Mouse (Mus musculus) liver, embryonic 11.5 days (tissue): ENCODE results near the gene Gm20696. TPM values are rescaled to one million over a fixed set of nuclear protein-coding genes. Genes with fewer than 3 reads are reported as not detected.

Source experiments
- ATAC-seq: fragments of 200-750 bp; cut with Nextera tagmentation; replicated peaks from 2 replicates; pipeline ENCODE4 v1.8.0; 2017; ENCODE audit warnings: moderate number of reproducible peaks, mild to moderate bottlenecking, moderate TSS enrichment, moderate library complexity; ENCODE audit not compliant: low FRiP score
- DNase-seq: peaks from one replicate; pipeline ENCODE4 v3.0.0-alpha.2; 2017; ENCODE audit warnings: low spot score
- H3K27ac ChIP-seq: fragments of 300-500 bp; sonication (generic); 2 replicates; pipeline ENCODE4 v1.5.1; 2014; ENCODE audit warnings: mild to moderate bottlenecking, low read depth, low read length, control low read depth
- H3K27me3 ChIP-seq: fragments of 300-500 bp; sonication (generic); replicated peaks from 2 replicates; pipeline ENCODE4 v1.6.1; 2014; ENCODE audit warnings: low read length, mixed read lengths; ENCODE audit not compliant: control insufficient read depth, insufficient read depth
- H3K36me3 ChIP-seq: fragments of 300-500 bp; sonication (generic); 2 replicates; pipeline ENCODE4 v1.6.1; 2014; ENCODE audit warnings: mild to moderate bottlenecking, low read length, moderate library complexity, mixed read lengths; ENCODE audit not compliant: control insufficient read depth, insufficient read depth
- H3K4me1 ChIP-seq: fragments of 300-500 bp; sonication (generic); replicated peaks from 2 replicates; pipeline ENCODE4 v1.6.1; 2014; ENCODE audit warnings: low read length, mixed read lengths; ENCODE audit not compliant: control insufficient read depth, insufficient read depth
- H3K4me2 ChIP-seq: fragments of 300-500 bp; sonication (generic); 2 replicates; pipeline ENCODE4 v1.6.1; 2014; ENCODE audit warnings: mild to moderate bottlenecking, control low read depth, moderate library complexity
- H3K4me3 ChIP-seq: fragments of 300-500 bp; sonication (generic); 2 replicates; pipeline ENCODE4 v1.5.1; 2014; ENCODE audit warnings: low read depth, low read length, control low read depth
- H3K9ac ChIP-seq: fragments of 300-500 bp; sonication (generic); 2 replicates; pipeline ENCODE4 v1.6.1; 2014; ENCODE audit warnings: low read depth, low read length, control low read depth
- H3K9me3 ChIP-seq: fragments of 300-500 bp; sonication (generic); 2 replicates; pipeline ENCODE4 v1.6.1; 2016; ENCODE audit warnings: low read length, inconsistent platforms, mixed read lengths; ENCODE audit not compliant: control insufficient read depth
- WGBS: fragments of 180-500 bp; shearing (Covaris S2); extraction: QIAGEN DNeasy Blood & Tissue Kit; methylation state at CpG from one replicate; pipeline ENCODE4 v1.1.7; 2014; 5-methylcytosine and 5-hydroxymethylcytosine counted together
- microRNA-seq: library from miRNA; unstranded; fragments of <30 nt; microRNA quantifications from one replicate; pipeline ENCODE4, GENCODE M21; 2017; ENCODE audit warnings: borderline number of aligned reads
- polyA plus RNA-seq: library from polyadenylated mRNA; unstranded; fragments of >200 nt; fragmentation: Nextera tagmentation; extraction: Ambion mirVana; gene quantifications from 2 replicates; pipeline ENCODE4 v1.2.1, GENCODE M21; 2014

The Gm20696 gene
- polyA plus RNA-seq, 1 experiment from 2014 or later = 2.4 TPM

- WGBS = 76% methylated on average over 7 of the region's 7 CpGs
- Histone ChIP-seq H3K4me1 (peaks cover 24% of the 10 kb centered on the region), H3K9me3 (no peaks in the 10 kb centered on the region), H3K9ac (no peak overlapping the region), H3K4me2 (no peak overlapping the region), H3K36me3 (no peaks in the 10 kb centered on the region), H3K27me3 (no peaks in the 10 kb centered on the region), H3K27ac (no peak overlapping the region), H3K4me3 (no peak overlapping the region)
- no peak for ATAC-seq
- no peak for DNase-seq
These were observed 456.4 kb downstream of the Gm20696 start for GRCm38 (mm10) chr6:99210161-99210560.

Small RNAs within 50 kb of the gene (microRNA-seq; reads per million reads assigned to microRNA genes)
- gene Gm22328 = not detected

Other genes with a start within 250 kb of the Gm20696 start
- 62.1 and 67.8 TPM in 2 replicates for gene Foxp1, start 144.1 kb downstream of the Gm20696 start, polyA plus RNA-seq
- 4.1 and 4.5 TPM in 2 replicates for gene Eif4e3, start within 50 bp of the Gm20696 start, polyA plus RNA-seq
- 0.53 and 0.55 TPM in 2 replicates for gene Gpr27, start 25.9 kb upstream of the Gm20696 start, polyA plus RNA-seq
- not detected in 2 replicates for gene Prok2, start 59.6 kb upstream of the Gm20696 start, polyA plus RNA-seq